22 mouse cellular contexts compared by ENCODE assay signal in the genomic region with DNA sequence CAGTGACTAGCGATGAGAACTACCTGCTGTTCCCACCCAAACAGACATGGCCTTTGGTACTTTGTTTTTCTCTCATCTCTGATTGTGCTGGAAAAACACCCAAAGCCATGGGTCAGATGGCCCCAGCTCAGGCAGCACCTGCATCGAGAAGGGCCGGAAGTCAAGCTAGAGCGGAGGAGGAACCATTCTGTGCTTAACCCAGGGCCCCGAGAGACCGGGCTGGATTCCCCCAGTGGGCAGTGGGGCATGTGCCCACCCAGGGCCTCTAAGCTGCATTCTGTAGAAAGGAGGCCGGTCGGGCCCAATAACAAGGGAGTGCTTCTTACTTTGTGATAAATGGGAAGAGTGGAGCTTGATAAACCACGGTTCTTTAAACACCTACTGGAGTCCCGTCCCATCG. TPM values are rescaled to one million over a fixed set of nuclear protein-coding genes. Genes with fewer than 3 reads are reported as not detected.
DNase-seq lines count a peak whose midpoint lies in the region; ATAC-seq and TF ChIP-seq lines count a peak whose summit lies in the region.
"Had no signal": no experiment of that assay in that cellular context is flagged by ENCODE, and none has a peak within 500 bp of the region (broad histone marks: within the 10 kb centered on the region; RNA-seq: fewer than 3 reads in every experiment).

No protein-coding gene starts in this region.

- no peak for DNase-seq in forebrain, embryonic 10.5 days (ENCODE audit: extremely low spot score, low spot score)
- no peak for DNase-seq in limb, embryonic 10.5 days (ENCODE audit: low spot score)
- no peak for DNase-seq in thymus, adult 2 months
- no peak for DNase-seq in thymus, postnatal 10 days (ENCODE audit: low spot score in 2 of 2)
- DNase-seq in splenic B cell, adult 2 months (ENCODE audit: low read depth, low spot score): peak; percentile 88
- DNase-seq in retina, embryonic 14.5 days (ENCODE audit: low spot score): no peak
- DNase-seq: adrenal gland, adult 8-10 months; cerebellum, adult 11 months; cerebellum, postnatal 36 days; gastrocnemius, postnatal 10 days; right cerebral cortex, postnatal 25 days had no signal

- H3K36me3 ChIP-seq in forebrain, embryonic 10.5 days (replicated peaks): no peaks in the 10 kb centered on the region
- no peaks in the 10 kb centered on the region for H3K36me3 ChIP-seq in forebrain, embryonic 16.5 days (ENCODE audit: control insufficient read depth, insufficient read depth)
- no peaks in the 10 kb centered on the region for H3K36me3 ChIP-seq in limb, embryonic 12.5 days
- H3K36me3 ChIP-seq in limb, embryonic 10.5 days: no peaks in the 10 kb centered on the region
- no peaks in the 10 kb centered on the region for H3K36me3 ChIP-seq in thymus, adult 2 months (ENCODE audit: control insufficient read depth, insufficient read depth, low read length)
- H3K36me3 ChIP-seq in splenic B cell, adult 2 months (ENCODE audit: control insufficient read depth, insufficient read depth, low read length, poor library complexity, severe bottlenecking): peaks cover 23% of the 10 kb centered on the region
- H3K36me3 ChIP-seq: forebrain, embryonic 15.5 days; limb, embryonic 15.5 days; stomach, embryonic 15.5 days had no signal

- TF ChIP-seq POLR2A in thymus, adult 2 months (IDR thresholded peaks at IDR 0.05; ENCODE audit: control insufficient read depth, extremely low read depth, insufficient read depth, low read length, poor library complexity): no peak

- 86% methylated on average over 11 of the region's 11 CpGs for WGBS in forebrain, embryonic 10.5 days
- WGBS in forebrain, embryonic 16.5 days: 91% methylated on average over 11 of the region's 11 CpGs
- WGBS in limb, embryonic 12.5 days: 94% methylated on average over 11 of the region's 11 CpGs
- WGBS in limb, embryonic 10.5 days: 91% methylated on average over 11 of the region's 11 CpGs
- 80% methylated on average over 11 of the region's 11 CpGs for WGBS in thymus, adult 2 months

- no peak for TF ChIP-seq CTCF in thymus, adult 2 months (IDR thresholded peaks at IDR 0.05; ENCODE audit: borderline replicate concordance, control insufficient read depth, extremely low read depth, insufficient read depth, low read length, poor library complexity)

- H3K4me1 ChIP-seq in forebrain, embryonic 10.5 days: peaks cover 15% of the 10 kb centered on the region
- H3K4me1 ChIP-seq in forebrain, embryonic 16.5 days (replicated peaks; ENCODE audit: control insufficient read depth, insufficient read depth, low read length): no peaks in the 10 kb centered on the region
- H3K4me1 ChIP-seq in limb, embryonic 12.5 days (replicated peaks): peaks cover 5% of the 10 kb centered on the region
- peaks cover 11% of the 10 kb centered on the region for H3K4me1 ChIP-seq in limb, embryonic 10.5 days
- H3K4me1 ChIP-seq in thymus, adult 2 months (replicated peaks; ENCODE audit: control insufficient read depth, insufficient read depth, low read length): peaks cover 21% of the 10 kb centered on the region
- H3K4me1 ChIP-seq: forebrain, embryonic 15.5 days had no signal

- H3K27me3 ChIP-seq in forebrain, embryonic 10.5 days (ENCODE audit: poor library complexity, severe bottlenecking): no peaks in the 10 kb centered on the region
- no peaks in the 10 kb centered on the region for H3K27me3 ChIP-seq in forebrain, embryonic 16.5 days (replicated peaks; ENCODE audit: control insufficient read depth, insufficient read depth, low read length)
- H3K27me3 ChIP-seq in limb, embryonic 12.5 days: no peaks in the 10 kb centered on the region
- H3K27me3 ChIP-seq in limb, embryonic 10.5 days (ENCODE audit: low read depth, poor library complexity, severe bottlenecking): no peaks in the 10 kb centered on the region
- no peaks in the 10 kb centered on the region for H3K27me3 ChIP-seq in thymus, adult 2 months (ENCODE audit: control insufficient read depth, insufficient read depth, low read length)
- no peaks in the 10 kb centered on the region for H3K27me3 ChIP-seq in splenic B cell, adult 2 months (ENCODE audit: control insufficient read depth, insufficient read depth, low read length, poor library complexity, severe bottlenecking)
- H3K27me3 ChIP-seq: forebrain, embryonic 15.5 days; limb, embryonic 15.5 days; stomach, embryonic 15.5 days had no signal

- H3K4me2 ChIP-seq in forebrain, embryonic 16.5 days (ENCODE audit: low read length): no peak overlapping the region
- no peak overlapping the region for H3K4me2 ChIP-seq in limb, embryonic 12.5 days
- H3K4me2 ChIP-seq: forebrain, embryonic 15.5 days; limb, embryonic 15.5 days; lung, embryonic 14.5 days; stomach, embryonic 15.5 days had no signal

- no peak overlapping the region for H3K4me3 ChIP-seq in forebrain, embryonic 10.5 days
- H3K4me3 ChIP-seq in forebrain, embryonic 16.5 days (replicated peaks; ENCODE audit: low read length): no peak overlapping the region
- no peak overlapping the region for H3K4me3 ChIP-seq in limb, embryonic 12.5 days (replicated peaks)
- H3K4me3 ChIP-seq in limb, embryonic 10.5 days: no peak overlapping the region
- H3K4me3 ChIP-seq in thymus, adult 2 months (ENCODE audit: control insufficient read depth, insufficient read depth, low read length): no peak overlapping the region
- H3K4me3 ChIP-seq: forebrain, embryonic 15.5 days; limb, embryonic 15.5 days; stomach, embryonic 15.5 days had no signal

- H3K9ac ChIP-seq in forebrain, embryonic 16.5 days (replicated peaks; ENCODE audit: low read depth, low read length): no peak overlapping the region
- no peak overlapping the region for H3K9ac ChIP-seq in limb, embryonic 12.5 days (replicated peaks)
- H3K9ac ChIP-seq: forebrain, embryonic 15.5 days; limb, embryonic 15.5 days; lung, embryonic 14.5 days; stomach, embryonic 15.5 days had no signal

- H3K9me3 ChIP-seq in forebrain, embryonic 10.5 days: no peaks in the 10 kb centered on the region
- H3K9me3 ChIP-seq in forebrain, embryonic 16.5 days (ENCODE audit: control insufficient read depth, low read length): no peaks in the 10 kb centered on the region
- H3K9me3 ChIP-seq in limb, embryonic 12.5 days: no peaks in the 10 kb centered on the region
- H3K9me3 ChIP-seq in limb, embryonic 10.5 days (replicated peaks): no peaks in the 10 kb centered on the region
- H3K9me3 ChIP-seq: forebrain, embryonic 15.5 days; limb, embryonic 15.5 days; stomach, embryonic 15.5 days had no signal

- no peak for ATAC-seq in forebrain, embryonic 16.5 days
- no peak for ATAC-seq in limb, embryonic 12.5 days (ENCODE audit: insufficient number of reproducible peaks, insufficient read depth, low FRiP score, low TSS enrichment, low read depth)
- ATAC-seq: forebrain, embryonic 15.5 days; inflammation-experienced regulatory T-cells, adult 6 months had no signal

- H3K27ac ChIP-seq in forebrain, embryonic 10.5 days: peak overlapping the region; percentile 48; the same call in 1 of the 2 replicates
- no peak overlapping the region for H3K27ac ChIP-seq in forebrain, embryonic 16.5 days (ENCODE audit: low read length)
- 0 out of 2 replicates have a peak overlapping the region, but pooled peaks have one; percentile 7 for H3K27ac ChIP-seq in limb, embryonic 12.5 days
- no peak overlapping the region for H3K27ac ChIP-seq in limb, embryonic 10.5 days
- H3K27ac ChIP-seq in thymus, adult 2 months (ENCODE audit: control insufficient read depth, insufficient read depth, low read length): peak overlapping the region; percentile 30; the same call in 1 of the 2 replicates
- H3K27ac ChIP-seq: forebrain, embryonic 15.5 days; limb, embryonic 15.5 days; stomach, embryonic 15.5 days had no signal

RNA-seq across cellular contexts. Expression of a gene that starts 6.4 kb away (rescaled TPM):
- polyA plus RNA-seq in forebrain, embryonic 10.5 days (2016; fragmentation: Nextera tagmentation; extraction: Ambion mirVana): 0.82 and 1.2 TPM in 2 replicates
- 0.65 and 0.75 TPM in 2 replicates for polyA plus RNA-seq in forebrain, embryonic 16.5 days (2015; fragmentation: Nextera tagmentation; extraction: Ambion mirVana)
- 1.3 and 1.8 TPM in 2 replicates for polyA plus RNA-seq in limb, embryonic 12.5 days (2016; fragmentation: Nextera tagmentation; extraction: Ambion mirVana)
- 2.4 and 2.6 TPM in 2 replicates for polyA plus RNA-seq in limb, embryonic 10.5 days (2016; fragmentation: Nextera tagmentation; extraction: Ambion mirVana)
- 33.2 and 39.6 TPM in 2 replicates for polyA plus RNA-seq in thymus, adult 2 months (2012; rRNA removed)

RNA-seq across cellular contexts. Expression of a gene that starts 6.5 kb away (rescaled TPM):
- polyA plus RNA-seq in forebrain, embryonic 10.5 days (2016; fragmentation: Nextera tagmentation; extraction: Ambion mirVana): not detected in 2 replicates
- not detected in 2 replicates for polyA plus RNA-seq in forebrain, embryonic 16.5 days (2015; fragmentation: Nextera tagmentation; extraction: Ambion mirVana)
- polyA plus RNA-seq in limb, embryonic 12.5 days (2016; fragmentation: Nextera tagmentation; extraction: Ambion mirVana): not detected in 2 replicates
- not detected in 2 replicates for polyA plus RNA-seq in limb, embryonic 10.5 days (2016; fragmentation: Nextera tagmentation; extraction: Ambion mirVana)
- 0.74 and 1.7 TPM in 2 replicates for polyA plus RNA-seq in thymus, adult 2 months (2012; rRNA removed)
- polyA plus RNA-seq: brain, embryonic 14.5 days; forebrain, embryonic 15.5 days; heart, postnatal 0 days; hindbrain, embryonic 11.5 days; inflammation-experienced regulatory T-cells, adult 6 months; limb, embryonic 15.5 days; lung, embryonic 14.5 days; midbrain, postnatal 0 days; stomach, embryonic 15.5 days had no signal

RNA-seq across cellular contexts. Expression of a gene that starts 31.7 kb away (rescaled TPM):
- 0.15 TPM in 2 replicates for polyA plus RNA-seq in forebrain, embryonic 10.5 days (2016; fragmentation: Nextera tagmentation; extraction: Ambion mirVana)
- polyA plus RNA-seq in forebrain, embryonic 16.5 days (2015; fragmentation: Nextera tagmentation; extraction: Ambion mirVana): 0.11 and 0.17 TPM in 2 replicates
- 0.30 and 0.37 TPM in 2 replicates for polyA plus RNA-seq in limb, embryonic 12.5 days (2016; fragmentation: Nextera tagmentation; extraction: Ambion mirVana)
- 0.18 and 0.36 TPM in 2 replicates for polyA plus RNA-seq in limb, embryonic 10.5 days (2016; fragmentation: Nextera tagmentation; extraction: Ambion mirVana)
- 0.42 and 0.47 TPM in 2 replicates for polyA plus RNA-seq in thymus, adult 2 months (2012; rRNA removed)
- polyA plus RNA-seq: heart, postnatal 0 days had no signal

RNA-seq across cellular contexts. Expression of a gene that starts 35.4 kb away (rescaled TPM):
- polyA plus RNA-seq in forebrain, embryonic 10.5 days (2016; fragmentation: Nextera tagmentation; extraction: Ambion mirVana): 20.5 and 20.7 TPM in 2 replicates
- 12.4 and 13.7 TPM in 2 replicates for polyA plus RNA-seq in forebrain, embryonic 16.5 days (2015; fragmentation: Nextera tagmentation; extraction: Ambion mirVana)
- 102 and 104 TPM in 2 replicates for polyA plus RNA-seq in limb, embryonic 12.5 days (2016; fragmentation: Nextera tagmentation; extraction: Ambion mirVana)
- 66.4 and 72.6 TPM in 2 replicates for polyA plus RNA-seq in limb, embryonic 10.5 days (2016; fragmentation: Nextera tagmentation; extraction: Ambion mirVana)
- 552 and 570 TPM in 2 replicates for polyA plus RNA-seq in thymus, adult 2 months (2012; rRNA removed)

RNA-seq across cellular contexts. Expression of a gene that starts 44.9 kb away (rescaled TPM):
- polyA plus RNA-seq in forebrain, embryonic 10.5 days (2016; fragmentation: Nextera tagmentation; extraction: Ambion mirVana): 0.07 TPM in 1 of 2 replicates, not detected in the other
- polyA plus RNA-seq in forebrain, embryonic 16.5 days (2015; fragmentation: Nextera tagmentation; extraction: Ambion mirVana): 0.03 TPM in 1 of 2 replicates, not detected in the other
- polyA plus RNA-seq in limb, embryonic 12.5 days (2016; fragmentation: Nextera tagmentation; extraction: Ambion mirVana): 0.25 and 0.51 TPM in 2 replicates
- polyA plus RNA-seq in limb, embryonic 10.5 days (2016; fragmentation: Nextera tagmentation; extraction: Ambion mirVana): 0.03 TPM in 1 of 2 replicates, not detected in the other
- 0.92 and 1.2 TPM in 2 replicates for polyA plus RNA-seq in thymus, adult 2 months (2012; rRNA removed)
- polyA plus RNA-seq: forebrain, embryonic 15.5 days had no signal

Comparison
In these comparisons a context has a peak if more than half of its experiments do, and no peak if none do; other contexts are left out.
1. H3K27ac ChIP-seq: peak in forebrain, embryonic 10.5 days (single experiment), limb, embryonic 12.5 days (single experiment) and thymus, adult 2 months (single experiment); none in forebrain, embryonic 16.5 days (single experiment) and limb, embryonic 10.5 days (single experiment).